Mouse (Mus musculus) intestine, embryonic 14.5 days (tissue): Measurements from ENCODE around the gene Sap30bp. TPM values are rescaled to one million over a fixed set of nuclear protein-coding genes. Genes with fewer than 3 reads are reported as not detected.
A peak's percentile ranks its signal among the peaks of the same experiment; 100 is the strongest.

ENCODE experiments used
- ATAC-seq: fragments of 200-750 bp; cut with Nextera tagmentation; replicated peaks from 2 replicates; pipeline ENCODE4 v1.8.0; 2017; ENCODE audit warnings: low read depth, moderate number of reproducible peaks, moderate TSS enrichment, moderate library complexity; ENCODE audit not compliant: low FRiP score, low TSS enrichment
- DNase-seq: peaks from one replicate; pipeline ENCODE4 v3.0.0-alpha.2; 2018; ENCODE audit warnings: low spot score
- H3K27ac ChIP-seq: fragments of 300-500 bp; sonication (generic); 2 replicates; pipeline ENCODE4 v1.5.1; 2014; ENCODE audit warnings: low read depth, mild to moderate bottlenecking, control low read depth
- H3K27me3 ChIP-seq: fragments of 300-500 bp; sonication (generic); replicated peaks from 2 replicates; pipeline ENCODE4 v1.6.1; 2014; ENCODE audit warnings: low read length, control low read depth; ENCODE audit not compliant: control insufficient read depth, insufficient read depth
- H3K36me3 ChIP-seq: fragments of 300-500 bp; sonication (generic); 2 replicates; pipeline ENCODE4 v1.6.1; 2014; ENCODE audit warnings: low read length, control low read depth; ENCODE audit not compliant: control insufficient read depth, insufficient read depth
- H3K4me1 ChIP-seq: fragments of 300-500 bp; sonication (generic); replicated peaks from 2 replicates; pipeline ENCODE4 v1.6.1; 2014; ENCODE audit warnings: low read length, control low read depth, mixed read lengths; ENCODE audit not compliant: control insufficient read depth, insufficient read depth
- H3K4me2 ChIP-seq: fragments of 300-500 bp; sonication (generic); 2 replicates; pipeline ENCODE4 v1.6.1; 2014; ENCODE audit warnings: low read length
- H3K4me3 ChIP-seq: fragments of 300-500 bp; sonication (generic); 2 replicates; pipeline ENCODE4 v1.5.1; 2014; ENCODE audit warnings: low read depth, low read length, control low read depth, mixed read lengths
- H3K9ac ChIP-seq: fragments of 300-500 bp; sonication (generic); 2 replicates; pipeline ENCODE4 v1.6.1; 2014; ENCODE audit warnings: mild to moderate bottlenecking, low read length
- H3K9me3 ChIP-seq: fragments of 300-500 bp; sonication (generic); 2 replicates; pipeline ENCODE4 v1.6.1; 2016; ENCODE audit warnings: low read length, control low read depth; ENCODE audit not compliant: control insufficient read depth
- WGBS: fragments of 180-500 bp; shearing (Covaris S2); extraction: QIAGEN DNeasy Blood & Tissue Kit; methylation state at CpG from one replicate; pipeline ENCODE4 v1.1.7; 2014; 5-methylcytosine and 5-hydroxymethylcytosine counted together
- polyA plus RNA-seq: library from polyadenylated mRNA; unstranded; fragments of >200 nt; fragmentation: Nextera tagmentation; extraction: Ambion mirVana; gene quantifications from 2 replicates; pipeline ENCODE4 v1.2.1, GENCODE M21; 2014

Sap30bp gene
- polyA plus RNA-seq, 1 experiment from 2014 or later: 37.3 TPM

GRCm38 (mm10) chr11:116005701-116006419, 72.8 kb downstream of the Sap30bp start:
- DNase-seq: no peak
- peak overlapping the region; percentile 55; the same call in 1 of the 2 replicates for H3K9ac ChIP-seq
- H3K4me3 ChIP-seq: no peak overlapping the region
- peak; percentile 10; the same call in 1 of the 2 replicates for ATAC-seq
- H3K4me2 ChIP-seq: peak overlapping the region; percentile 60
- H3K36me3 ChIP-seq: peaks cover 33% of the 10 kb centered on the region
- peaks cover 14% of the 10 kb centered on the region for H3K4me1 ChIP-seq
- 72% methylated on average over 9 of the region's 9 CpGs for WGBS
- H3K9me3 ChIP-seq: no peaks in the 10 kb centered on the region
- H3K27ac ChIP-seq: peak overlapping the region; percentile 77; the same call in 1 of the 2 replicates
- no peaks in the 10 kb centered on the region for H3K27me3 ChIP-seq

- Histone ChIP-seq H3K27me3 (no peaks in the 10 kb centered on the region), H3K4me1 (peaks cover 24% of the 10 kb centered on the region), H3K9ac (no peak overlapping the region), H3K9me3 (no peaks in the 10 kb centered on the region), H3K4me3 (no peak overlapping the region), H3K4me2 (no peak overlapping the region), H3K36me3 (peaks cover 33% of the 10 kb centered on the region), H3K27ac (no peak overlapping the region)
- WGBS: 88% methylated on average over 28 of the region's 28 CpGs
- ATAC-seq: no peak
- DNase-seq: no peak
These were observed 74.2 kb downstream of the Sap30bp start for GRCm38 (mm10) chr11:116007095-116007850.

DNA sequence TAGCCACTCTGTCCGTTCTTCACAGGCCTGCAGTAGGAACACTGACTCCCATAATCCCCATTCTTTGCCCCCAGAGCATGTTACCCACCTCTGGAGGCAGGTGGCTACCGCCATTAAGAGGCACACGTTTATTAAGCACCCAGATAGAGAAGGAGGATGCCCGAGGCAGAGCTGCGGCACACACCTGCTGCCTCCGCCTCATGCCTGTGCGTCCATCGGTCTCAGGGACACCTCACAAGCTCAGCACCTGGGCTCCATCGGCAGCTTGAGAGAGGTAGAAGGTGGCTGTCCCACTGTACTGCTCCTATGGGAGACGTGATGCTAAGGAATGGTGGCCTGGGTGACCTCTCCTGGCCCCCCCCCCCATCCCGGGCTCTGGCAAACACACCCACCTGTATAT, 75.3 kb downstream of the Sap30bp start:
- H3K4me3 ChIP-seq: no peak overlapping the region
- no peak overlapping the region for H3K4me2 ChIP-seq
- H3K27me3 ChIP-seq: no peaks in the 10 kb centered on the region
- H3K9ac ChIP-seq: no peak overlapping the region
- ATAC-seq: no peak
- no peaks in the 10 kb centered on the region for H3K9me3 ChIP-seq
- H3K27ac ChIP-seq: no peak overlapping the region
- DNase-seq: no peak
- WGBS: 89% methylated on average over 11 of the region's 11 CpGs
- peaks cover 33% of the 10 kb centered on the region for H3K36me3 ChIP-seq
- peaks cover 29% of the 10 kb centered on the region for H3K4me1 ChIP-seq

DNA sequence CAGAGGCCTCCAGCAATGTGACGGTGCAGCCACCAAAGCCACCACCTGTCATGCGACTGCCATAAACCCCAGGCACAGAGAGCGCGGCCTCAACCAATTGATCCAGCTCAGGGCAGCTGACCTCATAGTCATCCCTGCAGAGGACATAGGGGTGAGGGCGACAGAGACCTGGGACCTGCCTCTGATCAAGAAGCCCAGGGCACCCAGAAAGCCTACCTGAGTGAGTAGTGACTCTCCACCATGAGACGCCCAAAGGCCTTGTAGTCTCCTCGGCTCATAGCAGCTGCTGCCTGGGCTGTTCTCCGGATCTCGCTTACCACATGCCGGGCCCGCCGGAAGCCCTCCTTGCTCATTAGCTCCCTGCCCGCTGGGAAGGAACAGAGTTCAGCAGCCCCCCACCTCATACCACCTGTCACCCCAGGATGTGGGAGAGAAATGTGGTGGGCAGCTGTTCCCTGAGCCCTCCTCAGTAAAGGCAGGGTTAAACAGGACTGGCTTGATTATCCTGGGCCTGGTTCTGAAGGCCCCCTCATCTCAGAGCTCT, 75.8 kb downstream of the Sap30bp start:
- no peak overlapping the region for H3K27ac ChIP-seq
- H3K4me1 ChIP-seq: peaks cover 29% of the 10 kb centered on the region
- H3K9me3 ChIP-seq: no peaks in the 10 kb centered on the region
- H3K4me2 ChIP-seq: no peak overlapping the region
- H3K9ac ChIP-seq: no peak overlapping the region
- DNase-seq: no peak
- no peaks in the 10 kb centered on the region for H3K27me3 ChIP-seq
- no peak overlapping the region for H3K4me3 ChIP-seq
- ATAC-seq: no peak
- peaks cover 33% of the 10 kb centered on the region for H3K36me3 ChIP-seq
- WGBS: 90% methylated on average over 13 of the region's 13 CpGs

GRCm38 (mm10) chr11:116009661-116010060, 76.6 kb downstream of the Sap30bp start:
- Histone ChIP-seq H3K4me1 (peaks cover 27% of the 10 kb centered on the region), H3K9ac (no peak overlapping the region), H3K36me3 (peaks cover 33% of the 10 kb centered on the region), H3K4me2 (no peak overlapping the region), H3K27me3 (no peaks in the 10 kb centered on the region), H3K9me3 (no peaks in the 10 kb centered on the region), H3K27ac (no peak overlapping the region), H3K4me3 (no peak overlapping the region)
- no peak for ATAC-seq
- WGBS: 89% methylated on average over 11 of the region's 11 CpGs
- DNase-seq: no peak

- H3K9ac ChIP-seq: no peak overlapping the region
- 91% methylated on average over 8 of the region's 8 CpGs for WGBS
- H3K4me3 ChIP-seq: no peak overlapping the region
- no peaks in the 10 kb centered on the region for H3K9me3 ChIP-seq
- peaks cover 22% of the 10 kb centered on the region for H3K4me1 ChIP-seq
- H3K27ac ChIP-seq: no peak overlapping the region
- ATAC-seq: no peak
- no peak for DNase-seq
- H3K27me3 ChIP-seq: no peaks in the 10 kb centered on the region
- no peak overlapping the region for H3K4me2 ChIP-seq
- peaks cover 33% of the 10 kb centered on the region for H3K36me3 ChIP-seq
These were observed 77.1 kb downstream of the Sap30bp start for GRCm38 (mm10) chr11:116010146-116010545.

DNA sequence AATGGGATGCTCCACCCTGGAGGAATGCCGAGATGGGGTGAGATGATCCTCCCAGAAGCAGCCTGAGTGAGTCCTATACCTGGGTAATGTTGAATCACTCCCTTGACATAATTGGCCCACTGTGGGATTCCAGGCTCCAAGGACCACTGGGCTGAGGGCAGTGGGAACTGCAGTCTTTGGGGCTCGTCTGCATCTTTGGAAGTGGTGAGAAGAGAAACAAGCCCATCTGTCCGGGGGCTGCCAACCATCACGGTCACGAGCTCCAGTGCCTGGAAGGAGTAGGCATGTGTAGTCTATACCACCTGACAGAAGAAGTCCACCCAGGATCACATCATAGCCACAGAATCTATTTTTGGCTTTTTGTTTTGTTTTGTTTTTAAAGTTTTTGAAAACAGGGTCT, 77.9 kb downstream of the Sap30bp start:
- H3K9ac ChIP-seq: no peak overlapping the region; the same call in 1 of the 2 replicates
- no peaks in the 10 kb centered on the region for H3K9me3 ChIP-seq
- no peak for ATAC-seq
- peaks cover 33% of the 10 kb centered on the region for H3K36me3 ChIP-seq
- no peak overlapping the region for H3K4me2 ChIP-seq
- H3K4me3 ChIP-seq: no peak overlapping the region
- WGBS: 86% methylated on average over 5 of the region's 5 CpGs
- H3K27ac ChIP-seq: peak overlapping the region; percentile 92; the same call in 1 of the 2 replicates
- H3K4me1 ChIP-seq: peaks cover 15% of the 10 kb centered on the region
- DNase-seq: peak; percentile 48
- no peaks in the 10 kb centered on the region for H3K27me3 ChIP-seq

GRCm38 (mm10) chr11:116011529-116012261, 78.6 kb downstream of the Sap30bp start:
- Histone ChIP-seq H3K9me3 (no peaks in the 10 kb centered on the region), H3K9ac (peak overlapping the region; percentile 76), H3K36me3 (peaks cover 33% of the 10 kb centered on the region), H3K4me3 (peak overlapping the region; percentile 56), H3K4me2 (peak overlapping the region; percentile 67), H3K27me3 (no peaks in the 10 kb centered on the region), H3K4me1 (peaks cover 15% of the 10 kb centered on the region), H3K27ac (peak overlapping the region; percentile 92)
- DNase-seq: peak; percentile 59
- WGBS: 16% methylated on average over 14 of the region's 14 CpGs
- 0 out of 2 replicates have a peak, but pooled peaks have one; percentile 10 for ATAC-seq
